Mouse (Mus musculus) hindbrain, embryonic 12.5 days (tissue): Measurements from ENCODE around the gene Ddx41. TPM values are rescaled to one million over a fixed set of nuclear protein-coding genes. Genes with fewer than 3 reads are reported as not detected.
A peak's percentile ranks its signal among the peaks of the same experiment; 100 is the strongest.
"Not testable (repeated sequence)": the region's sequence is repeated elsewhere in the genome, so short reads cannot be mapped to it uniquely, and the experiment has no call there.

Experiments
- ATAC-seq: fragments of 200-750 bp; cut with Nextera tagmentation; 2 replicates; pipeline ENCODE4 v1.8.0; 2017; ENCODE audit warnings: moderate TSS enrichment; ENCODE audit not compliant: low FRiP score
- H3K27ac ChIP-seq: fragments of 300-500 bp; sonication (generic); 2 replicates; pipeline ENCODE4 v1.5.1; 2016; ENCODE audit warnings: mild to moderate bottlenecking
- H3K27me3 ChIP-seq: fragments of 300-500 bp; sonication (generic); 2 replicates; pipeline ENCODE4 v1.6.1; 2016; ENCODE audit warnings: mild to moderate bottlenecking
- H3K36me3 ChIP-seq: fragments of 300-500 bp; sonication (generic); 2 replicates; pipeline ENCODE4 v1.6.1; 2016; ENCODE audit warnings: mild to moderate bottlenecking
- H3K4me1 ChIP-seq: fragments of 300-500 bp; sonication (generic); 2 replicates; pipeline ENCODE4 v1.6.1; 2016
- H3K4me2 ChIP-seq: fragments of 300-500 bp; sonication (generic); replicated peaks from 2 replicates; pipeline ENCODE4 v1.6.1; 2016; ENCODE audit warnings: mild to moderate bottlenecking
- H3K4me3 ChIP-seq: fragments of 300-500 bp; sonication (generic); 2 replicates; pipeline ENCODE4 v1.5.1; 2016; ENCODE audit warnings: mild to moderate bottlenecking
- H3K9ac ChIP-seq: fragments of 300-500 bp; sonication (generic); 2 replicates; pipeline ENCODE4 v1.6.1; 2016; ENCODE audit warnings: mild to moderate bottlenecking, moderate library complexity
- H3K9me3 ChIP-seq: fragments of 300-500 bp; sonication (generic); replicated peaks from 2 replicates; pipeline ENCODE4 v1.6.1; 2016; ENCODE audit warnings: mild to moderate bottlenecking
- WGBS: fragments of 180-500 bp; shearing (Covaris S2); methylation state at CpG from one replicate; pipeline ENCODE4 v1.1.7; 2016; 5-methylcytosine and 5-hydroxymethylcytosine counted together
- polyA plus RNA-seq: library from polyadenylated mRNA; unstranded; fragments of >200 nt; fragmentation: Nextera tagmentation; extraction: Ambion mirVana; gene quantifications from 2 replicates; pipeline ENCODE4 v1.2.1, GENCODE M21; 2016

Gene Ddx41
- 64.0 and 64.6 TPM in 2 replicates for polyA plus RNA-seq

GRCm38 (mm10) chr13:55536194-55537175, at the start of gene Ddx41:
Gene Ddx41, minus strand, starts transcription at chr13:55536658.
- 1% methylated on average over 70 of the region's 70 CpGs for WGBS
- peaks cover 69% of the 10 kb centered on the region for H3K36me3 ChIP-seq

GRCm38 (mm10) chr13:55578086-55578485, 41.6 kb upstream of the Ddx41 start:
- Histone ChIP-seq H3K4me3 (no peak overlapping the region), H3K9me3 (no peaks in the 10 kb centered on the region), H3K36me3 (no peaks in the 10 kb centered on the region), H3K27ac (no peak overlapping the region), H3K9ac (no peak overlapping the region), H3K27me3 (no peaks in the 10 kb centered on the region), H3K4me1 (no peaks in the 10 kb centered on the region), H3K4me2 (no peak overlapping the region)
- ATAC-seq = no peak
- WGBS = 76% methylated on average over 4 of the region's 4 CpGs

More at GRCm38 (mm10) chr13:55536194-55537175, at the start of gene Ddx41:
- H3K27ac ChIP-seq = peak within 1 kb of the TSS; percentile 78
- H3K9me3 ChIP-seq = no peaks in the 10 kb centered on the region
- H3K27me3 ChIP-seq = no peaks in the 10 kb centered on the region
- peak within 1 kb of the TSS; percentile 95 for H3K4me2 ChIP-seq
- ATAC-seq = peak; percentile 98
- peak within 1 kb of the TSS; percentile 85 for H3K9ac ChIP-seq
- peaks cover 14% of the 10 kb centered on the region for H3K4me1 ChIP-seq
- H3K4me3 ChIP-seq = peak within 1 kb of the TSS; percentile 87

- H3K36me3 ChIP-seq, H3K9me3 ChIP-seq, H3K4me1 ChIP-seq, H3K9ac ChIP-seq, H3K27ac ChIP-seq, ATAC-seq, H3K4me2 ChIP-seq, H3K4me3 ChIP-seq, H3K27me3 ChIP-seq: not testable (repeated sequence)
- WGBS = 87% methylated on average over 7 of the region's 7 CpGs
Observed at GRCm38 (mm10) chr13:55576872-55577271, 40.4 kb upstream of the Ddx41 start.

GRCm38 (mm10) chr13:55575932-55576331, 39.5 kb upstream of the Ddx41 start:
- no peak overlapping the region for H3K4me3 ChIP-seq
- 59% methylated on average over 5 of the region's 5 CpGs for WGBS
- ATAC-seq = no peak
- no peak overlapping the region for H3K9ac ChIP-seq
- no peak overlapping the region for H3K4me2 ChIP-seq
- no peaks in the 10 kb centered on the region for H3K36me3 ChIP-seq
- H3K27me3 ChIP-seq = no peaks in the 10 kb centered on the region
- H3K4me1 ChIP-seq = peaks cover 8% of the 10 kb centered on the region
- H3K27ac ChIP-seq = no peak overlapping the region
- H3K9me3 ChIP-seq = no peaks in the 10 kb centered on the region

- no peaks in the 10 kb centered on the region for H3K9me3 ChIP-seq
- no peak for ATAC-seq
- H3K9ac ChIP-seq = no peak overlapping the region
- H3K36me3 ChIP-seq = no peaks in the 10 kb centered on the region
- 69% methylated on average over 5 of the region's 5 CpGs for WGBS
- no peaks in the 10 kb centered on the region for H3K27me3 ChIP-seq
- peaks cover 16% of the 10 kb centered on the region for H3K4me1 ChIP-seq
- H3K27ac ChIP-seq = no peak overlapping the region
- H3K4me2 ChIP-seq = no peak overlapping the region
- no peak overlapping the region for H3K4me3 ChIP-seq
Observed at GRCm38 (mm10) chr13:55574321-55574720, 37.9 kb upstream of the Ddx41 start.

- WGBS = 96% methylated on average over 2 of the region's 2 CpGs
- ATAC-seq = no peak
- no peaks in the 10 kb centered on the region for H3K9me3 ChIP-seq
- no peak within 1 kb of the TSS for H3K9ac ChIP-seq
- no peaks in the 10 kb centered on the region for H3K36me3 ChIP-seq
- H3K4me1 ChIP-seq = peaks cover 21% of the 10 kb centered on the region
- H3K27me3 ChIP-seq = no peaks in the 10 kb centered on the region
- no peak within 1 kb of the TSS for H3K27ac ChIP-seq
- H3K4me2 ChIP-seq = no peak within 1 kb of the TSS
- no peak within 1 kb of the TSS for H3K4me3 ChIP-seq
Observed at GRCm38 (mm10) chr13:55573432-55573831, 37.0 kb upstream of the Ddx41 start, which contains the start of gene Tmed9. Gene Tmed9, plus strand, starts transcription at chr13:55573732.

GRCm38 (mm10) chr13:55571977-55572376, 35.5 kb upstream of the Ddx41 start:
- 88% methylated on average over 2 of the region's 2 CpGs for WGBS
- Histone ChIP-seq H3K4me2 (peak overlapping the region; percentile 95), H3K27ac (no peak overlapping the region), H3K4me3 (no peak overlapping the region), H3K27me3 (no peaks in the 10 kb centered on the region), H3K9me3 (no peaks in the 10 kb centered on the region), H3K4me1 (peaks cover 25% of the 10 kb centered on the region), H3K9ac (no peak overlapping the region), H3K36me3 (0 out of 2 replicates have a peak, but pooled peaks cover 5% of the 10 kb centered on the region)
- no peak for ATAC-seq

- Histone ChIP-seq H3K9me3 (no peaks in the 10 kb centered on the region), H3K27ac (peak within 1 kb of the TSS; percentile 93), H3K27me3 (no peaks in the 10 kb centered on the region), H3K9ac (peak within 1 kb of the TSS; percentile 99), H3K4me3 (peak within 1 kb of the TSS; percentile 97), H3K4me1 (peaks cover 25% of the 10 kb centered on the region), H3K36me3 (0 out of 2 replicates have a peak, but pooled peaks cover 5% of the 10 kb centered on the region), H3K4me2 (peak within 1 kb of the TSS; percentile 95)
- ATAC-seq = peak; percentile 92
- WGBS = 2% methylated on average over 40 of the region's 47 CpGs
Observed at GRCm38 (mm10) chr13:55571027-55571751, 34.7 kb upstream of the Ddx41 start, which contains the start of gene Fam193b. Gene Fam193b, minus strand, starts transcription at chr13:55571120.

- peak; percentile 86 for ATAC-seq
- Histone ChIP-seq H3K36me3 (peaks cover 12% of the 10 kb centered on the region; the same call in 1 of the 2 replicates), H3K27ac (peak overlapping the region; percentile 93), H3K27me3 (no peaks in the 10 kb centered on the region), H3K9me3 (no peaks in the 10 kb centered on the region), H3K4me3 (peak overlapping the region; percentile 97), H3K9ac (peak overlapping the region; percentile 99), H3K4me2 (peak overlapping the region; percentile 95), H3K4me1 (peaks cover 25% of the 10 kb centered on the region)
- WGBS = 0% methylated on average over 45 of the region's 47 CpGs
Observed at GRCm38 (mm10) chr13:55570286-55570973, 34.0 kb upstream of the Ddx41 start.

- peaks cover 25% of the 10 kb centered on the region for H3K4me1 ChIP-seq
- peaks cover 12% of the 10 kb centered on the region; the same call in 1 of the 2 replicates for H3K36me3 ChIP-seq
- no peaks in the 10 kb centered on the region for H3K9me3 ChIP-seq
- H3K4me2 ChIP-seq = peak overlapping the region; percentile 95
- no peaks in the 10 kb centered on the region for H3K27me3 ChIP-seq
- WGBS = 7% methylated on average over 16 of the region's 16 CpGs
- peak overlapping the region; percentile 93 for H3K27ac ChIP-seq
- no peak for ATAC-seq
- H3K4me3 ChIP-seq = peak overlapping the region; percentile 97
- H3K9ac ChIP-seq = peak overlapping the region; percentile 99
Observed at GRCm38 (mm10) chr13:55569726-55570285, 33.3 kb upstream of the Ddx41 start.

GRCm38 (mm10) chr13:55568524-55568923, 32.1 kb upstream of the Ddx41 start:
- ATAC-seq, H3K27me3 ChIP-seq, H3K9me3 ChIP-seq, H3K4me2 ChIP-seq, H3K27ac ChIP-seq, H3K4me3 ChIP-seq, H3K9ac ChIP-seq: not testable (repeated sequence)
- Histone ChIP-seq H3K4me1 (peaks cover 25% of the 10 kb centered on the region), H3K36me3 (peaks cover 17% of the 10 kb centered on the region)
- 92% methylated on average over 4 of the region's 4 CpGs for WGBS
